Mouse (Mus musculus) spleen, postnatal 14 days (tissue): Measurements from ENCODE around the gene Gatc.
"Not testable (repeated sequence)": the region's sequence is repeated elsewhere in the genome, so short reads cannot be mapped to it uniquely, and the experiment has no call there.

ENCODE experiments used
- DNase-seq, 2 experiments: peaks; one replicate each; pipeline ENCODE4 v3.0.0; 2021 to 2022; ENCODE audit warnings: low spot score in 2 of 2

The Gatc gene

GRCm38 (mm10) chr5:115330955-115331354 lies 10.0 kb downstream of the Gatc start:
- DNase-seq = no peak

- peak; percentile 26 to 35 for DNase-seq
Observed at GRCm38 (mm10) chr5:115327610-115328548, 13.1 kb downstream of the Gatc start.

- peak; percentile 94 for DNase-seq
Observed at GRCm38 (mm10) chr5:115326875-115327609, 13.9 kb downstream of the Gatc start, which contains the start of gene Srsf9. Gene Srsf9 (plus strand): TSS chr5:115327177.

GRCm38 (mm10) chr5:115326256-115326831 lies 14.6 kb downstream of the Gatc start:
- DNase-seq = peak; percentile 13 to 19

- DNase-seq = peak in 1 of 2 experiments; percentile 12
Observed at GRCm38 (mm10) chr5:115319004-115319940, 21.7 kb downstream of the Gatc start.

GRCm38 (mm10) chr5:115317645-115318328 lies 23.2 kb downstream of the Gatc start:
- no peak for DNase-seq

- no peak for DNase-seq
Observed at GRCm38 (mm10) chr5:115316968-115317644, 23.9 kb downstream of the Gatc start.

- no peak for DNase-seq
Observed at GRCm38 (mm10) chr5:115313668-115313943, 27.4 kb downstream of the Gatc start.

GRCm38 (mm10) chr5:115312816-115313667 lies 27.9 kb downstream of the Gatc start:
- no peak for DNase-seq

GRCm38 (mm10) chr5:115312354-115312753 lies 28.6 kb downstream of the Gatc start:
- DNase-seq = no peak

- not testable (repeated sequence) for DNase-seq
Observed at GRCm38 (mm10) chr5:115302190-115302589, 38.8 kb downstream of the Gatc start.

GRCm38 (mm10) chr5:115301615-115302014 lies 39.4 kb downstream of the Gatc start:
- no peak for DNase-seq

- peak; percentile 99 for DNase-seq
Observed at GRCm38 (mm10) chr5:115300792-115301614, 40.0 kb downstream of the Gatc start, which contains the start of gene Dynll1. Gene Dynll1 (minus strand): TSS chr5:115300999.

GRCm38 (mm10) chr5:115300035-115300744 lies 40.8 kb downstream of the Gatc start:
- DNase-seq = peak in 1 of 2 experiments; percentile 24

GRCm38 (mm10) chr5:115296347-115296746 lies 44.6 kb downstream of the Gatc start:
- DNase-seq = no peak

GRCm38 (mm10) chr5:115294173-115294572 lies 46.8 kb downstream of the Gatc start:
- no peak for DNase-seq

- no peak for DNase-seq
Observed at GRCm38 (mm10) chr5:115284735-115285134, 56.2 kb downstream of the Gatc start.
